Mouse (Mus musculus) kidney, adult 2 months (tissue): ENCODE data around the gene Ckap2.

Source experiments
- CTCF ChIP-seq: fragments of 200-500 bp; conservative IDR thresholded peaks from 2 replicates; pipeline ENCODE4 v1.5.1; 2011; ENCODE audit warnings: low read depth, mild to moderate bottlenecking, control low read depth, low read length, moderate library complexity, mixed read lengths; ENCODE audit not compliant: insufficient read depth, insufficient read length
- POLR2A ChIP-seq: fragments of 200-500 bp; IDR thresholded peaks from one replicate; pipeline ENCODE4 v1.6.1; 2011; ENCODE audit warnings: low read depth, low read length, control low read depth

GRCm38 (mm10) chr8:22184884-22185283 is 735 bp downstream of the Ckap2 start:
- TF ChIP-seq POLR2A (no peak), CTCF (no peak)
